Mouse (Mus musculus): ENCODE measurements around the gene Tmem184a. TPM values are rescaled to one million over a fixed set of nuclear protein-coding genes. Genes with fewer than 3 reads are reported as not detected.

Tmem184a gene
- polyA plus RNA-seq, 1 experiment from 2014 or later = 13.2 TPM

GRCm38 (mm10) chr5:139791227-139792158 lies 28.2 kb downstream of the Tmem184a start, which contains the start of gene Mafk:
Gene Mafk (plus strand): TSS chr5:139791513.
- under 1% methylated on average over 92 of the region's 92 CpGs for WGBS
- H3K27me3 ChIP-seq = no peaks in the 10 kb centered on the region
- H3K27ac ChIP-seq = peak within 1 kb of the TSS; percentile 75
- ATAC-seq (ENCODE audit: borderline replicate concordance, extremely low read depth, low FRiP score, low TSS enrichment) = peak; percentile 88
- peak within 1 kb of the TSS; percentile 73 for H3K9ac ChIP-seq
- peak within 1 kb of the TSS; percentile 92 for H3K4me3 ChIP-seq
- no peaks in the 10 kb centered on the region for H3K9me3 ChIP-seq
- peak within 1 kb of the TSS; percentile 96 for H3K4me2 ChIP-seq
- H3K36me3 ChIP-seq = no peaks in the 10 kb centered on the region
- peaks cover 52% of the 10 kb centered on the region for H3K4me1 ChIP-seq

GRCm38 (mm10) chr5:139789466-139789865 lies 30.3 kb downstream of the Tmem184a start:
- Histone ChIP-seq H3K36me3 (no peaks in the 10 kb centered on the region), H3K4me2 (no peak overlapping the region), H3K9ac (no peak overlapping the region), H3K27me3 (no peaks in the 10 kb centered on the region), H3K4me3 (no peak overlapping the region), H3K27ac (no peak overlapping the region), H3K4me1 (peaks cover 32% of the 10 kb centered on the region), H3K9me3 (no peaks in the 10 kb centered on the region)
- WGBS = 52% methylated on average over 4 of the region's 4 CpGs
- no peak for ATAC-seq (ENCODE audit: borderline replicate concordance, extremely low read depth, low FRiP score, low TSS enrichment)

GRCm38 (mm10) chr5:139781406-139781805 lies 38.3 kb downstream of the Tmem184a start:
- Histone ChIP-seq H3K9ac (no peak overlapping the region), H3K27ac (no peak overlapping the region), H3K27me3 (no peaks in the 10 kb centered on the region), H3K4me3 (no peak overlapping the region), H3K36me3 (no peaks in the 10 kb centered on the region), H3K4me1 (no peaks in the 10 kb centered on the region), H3K9me3 (no peaks in the 10 kb centered on the region), H3K4me2 (no peak overlapping the region)
- WGBS = 71% methylated on average over 8 of the region's 8 CpGs
- ATAC-seq (ENCODE audit: borderline replicate concordance, extremely low read depth, low FRiP score, low TSS enrichment) = no peak

GRCm38 (mm10) chr5:139776966-139777365 lies 42.8 kb downstream of the Tmem184a start:
- no peaks in the 10 kb centered on the region for H3K27me3 ChIP-seq
- WGBS = 72% methylated on average over 5 of the region's 5 CpGs
- no peak for ATAC-seq (ENCODE audit: borderline replicate concordance, extremely low read depth, low FRiP score, low TSS enrichment)

GRCm38 (mm10) chr5:139775216-139775926 lies 44.3 kb downstream of the Tmem184a start, which contains the start of gene Ints1:
Gene Ints1 (minus strand): TSS chr5:139775674.
- Histone ChIP-seq H3K4me3 (peak within 1 kb of the TSS; percentile 68), H3K36me3 (peaks cover 27% of the 10 kb centered on the region), H3K27ac (no peak within 1 kb of the TSS), H3K4me2 (peak within 1 kb of the TSS; percentile 88), H3K27me3 (no peaks in the 10 kb centered on the region), H3K4me1 (peaks cover 9% of the 10 kb centered on the region), H3K9ac (peak within 1 kb of the TSS; percentile 67), H3K9me3 (no peaks in the 10 kb centered on the region)
- peak; percentile 90 for ATAC-seq (ENCODE audit: borderline replicate concordance, extremely low read depth, low FRiP score, low TSS enrichment)
- under 1% methylated on average over 55 of the region's 55 CpGs for WGBS

More at GRCm38 (mm10) chr5:139776966-139777365, 42.8 kb downstream of the Tmem184a start:
- Histone ChIP-seq H3K9me3 (no peaks in the 10 kb centered on the region), H3K4me2 (no peak overlapping the region), H3K36me3 (peaks cover 11% of the 10 kb centered on the region), H3K4me1 (peaks cover 9% of the 10 kb centered on the region), H3K4me3 (no peak overlapping the region), H3K9ac (no peak overlapping the region), H3K27ac (no peak overlapping the region)

GRCm38 (mm10) chr5:139768216-139768615 lies 51.5 kb downstream of the Tmem184a start:
- no peaks in the 10 kb centered on the region for H3K4me1 ChIP-seq
- no peak overlapping the region for H3K4me3 ChIP-seq
- H3K27me3 ChIP-seq = no peaks in the 10 kb centered on the region
- no peak overlapping the region for H3K4me2 ChIP-seq
- no peaks in the 10 kb centered on the region for H3K9me3 ChIP-seq
- H3K9ac ChIP-seq = no peak overlapping the region
- peaks cover 89% of the 10 kb centered on the region for H3K36me3 ChIP-seq
- 86% methylated on average over 8 of the region's 8 CpGs for WGBS
- ATAC-seq (ENCODE audit: borderline replicate concordance, extremely low read depth, low FRiP score, low TSS enrichment) = no peak
- no peak overlapping the region for H3K27ac ChIP-seq

- no peak overlapping the region for H3K27ac ChIP-seq
- ATAC-seq (ENCODE audit: borderline replicate concordance, extremely low read depth, low FRiP score, low TSS enrichment) = no peak
- no peaks in the 10 kb centered on the region for H3K4me1 ChIP-seq
- H3K4me2 ChIP-seq = no peak overlapping the region
- H3K9ac ChIP-seq = no peak overlapping the region
- H3K27me3 ChIP-seq = no peaks in the 10 kb centered on the region
- 70% methylated on average over 11 of the region's 11 CpGs for WGBS
- H3K9me3 ChIP-seq = no peaks in the 10 kb centered on the region
- H3K36me3 ChIP-seq = peaks cover 90% of the 10 kb centered on the region
- H3K4me3 ChIP-seq = no peak overlapping the region
These were observed 55.4 kb downstream of the Tmem184a start for GRCm38 (mm10) chr5:139764296-139764695.

- H3K4me2 ChIP-seq = no peak overlapping the region
- H3K27ac ChIP-seq = no peak overlapping the region
- H3K9ac ChIP-seq = no peak overlapping the region
- 85% methylated on average over 16 of the region's 16 CpGs for WGBS
- no peaks in the 10 kb centered on the region for H3K9me3 ChIP-seq
- peaks cover 83% of the 10 kb centered on the region for H3K36me3 ChIP-seq
- H3K4me1 ChIP-seq = no peaks in the 10 kb centered on the region
- no peaks in the 10 kb centered on the region for H3K27me3 ChIP-seq
- no peak for ATAC-seq (ENCODE audit: borderline replicate concordance, extremely low read depth, low FRiP score, low TSS enrichment)
- no peak overlapping the region for H3K4me3 ChIP-seq
These were observed 61.6 kb downstream of the Tmem184a start for GRCm38 (mm10) chr5:139758096-139758495.

- no peaks in the 10 kb centered on the region for H3K4me1 ChIP-seq
- no peak overlapping the region for H3K9ac ChIP-seq
- H3K9me3 ChIP-seq = no peaks in the 10 kb centered on the region
- H3K36me3 ChIP-seq = peaks cover 71% of the 10 kb centered on the region
- no peak overlapping the region for H3K4me3 ChIP-seq
- 88% methylated on average over 2 of the region's 2 CpGs for WGBS
- no peaks in the 10 kb centered on the region for H3K27me3 ChIP-seq
- ATAC-seq (ENCODE audit: borderline replicate concordance, extremely low read depth, low FRiP score, low TSS enrichment) = no peak
- H3K27ac ChIP-seq = no peak overlapping the region
- no peak overlapping the region for H3K4me2 ChIP-seq
These were observed 63.1 kb downstream of the Tmem184a start for GRCm38 (mm10) chr5:139756586-139756985.

- WGBS = 92% methylated on average over 12 of the region's 12 CpGs
- peaks cover 69% of the 10 kb centered on the region for H3K36me3 ChIP-seq
- no peaks in the 10 kb centered on the region for H3K9me3 ChIP-seq
These were observed 63.6 kb downstream of the Tmem184a start for GRCm38 (mm10) chr5:139756135-139756534.

GRCm38 (mm10) chr5:139754753-139755152 lies 65.0 kb downstream of the Tmem184a start:
- no peaks in the 10 kb centered on the region for H3K4me1 ChIP-seq
- no peak overlapping the region for H3K4me2 ChIP-seq
- no peak overlapping the region for H3K9ac ChIP-seq
- H3K27ac ChIP-seq = no peak overlapping the region
- H3K4me3 ChIP-seq = no peak overlapping the region
- peaks cover 55% of the 10 kb centered on the region for H3K36me3 ChIP-seq
- WGBS = 22% methylated on average over 12 of the region's 12 CpGs
- no peak for ATAC-seq (ENCODE audit: borderline replicate concordance, extremely low read depth, low FRiP score, low TSS enrichment)
- H3K27me3 ChIP-seq = no peaks in the 10 kb centered on the region
- H3K9me3 ChIP-seq = no peaks in the 10 kb centered on the region

More at GRCm38 (mm10) chr5:139756135-139756534, 63.6 kb downstream of the Tmem184a start:
- no peak overlapping the region for H3K27ac ChIP-seq
- H3K4me1 ChIP-seq = no peaks in the 10 kb centered on the region
- H3K9ac ChIP-seq = no peak overlapping the region
- H3K27me3 ChIP-seq = no peaks in the 10 kb centered on the region
- no peak overlapping the region for H3K4me3 ChIP-seq
- H3K4me2 ChIP-seq = no peak overlapping the region
- ATAC-seq (ENCODE audit: borderline replicate concordance, extremely low read depth, low FRiP score, low TSS enrichment) = no peak

Data from lung, embryonic 15.5 days (tissue).